Mouse (Mus musculus): ENCODE measurements at regions not wholly inside any gene's neighbourhood (a gene's known extent, or its start where the extent isn't known, plus 50 kb on each side); places are given as distances from the start of the nearest gene placed in this dataset.

GRCm38 (mm10) chr15:36347333-36347845, 660.2 kb downstream of the Zfp706 start:
- DNase-seq (ENCODE audit: low read depth) = no peak

DNA sequence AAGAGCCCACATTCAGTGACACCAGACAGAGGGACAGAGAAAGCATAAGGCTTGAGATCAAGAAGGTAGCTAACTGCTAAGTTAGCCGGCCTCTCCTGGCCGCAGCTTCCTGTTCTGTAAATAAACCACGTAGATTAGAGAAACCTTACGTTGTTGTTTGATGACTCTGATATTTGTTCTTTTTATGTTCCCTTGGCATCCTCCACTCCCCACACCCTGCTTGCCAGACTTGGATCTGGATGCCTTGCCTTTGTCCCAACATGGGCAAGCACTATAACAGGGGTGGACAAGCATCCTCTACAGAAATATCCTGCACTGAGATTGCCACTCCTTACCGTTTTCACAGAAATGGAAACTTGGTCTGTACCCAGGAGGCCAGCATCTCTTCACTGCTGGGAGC, 661.4 kb downstream of the Zfp706 start:
- peak; percentile 17 for DNase-seq (ENCODE audit: low read depth)

DNA sequence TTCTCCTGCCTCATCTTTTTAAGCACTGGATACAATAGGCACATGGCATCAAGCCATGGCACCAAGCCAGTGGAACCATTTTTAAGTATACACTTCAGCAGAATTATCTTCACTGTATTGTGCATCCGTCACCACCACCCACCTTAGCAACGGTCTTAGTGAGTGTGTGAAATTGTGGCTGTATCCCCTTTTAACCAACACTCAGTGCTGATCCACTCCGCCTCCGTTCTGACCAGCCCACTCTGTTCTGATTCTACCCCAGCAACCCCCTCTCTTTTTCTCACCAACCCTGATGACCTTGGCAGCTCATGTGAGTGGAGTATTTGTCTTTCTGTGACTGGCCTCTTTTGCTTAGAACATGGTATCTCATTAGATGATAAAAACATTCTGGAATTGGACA, 662.2 kb downstream of the Zfp706 start:
- no peak for DNase-seq (ENCODE audit: low read depth)

GRCm38 (mm10) chr15:36339971-36340550, 667.5 kb downstream of the Zfp706 start:
- DNase-seq (ENCODE audit: low read depth) = no peak

- DNase-seq (ENCODE audit: low read depth) = no peak
Observed at GRCm38 (mm10) chr15:36338766-36339165, 668.8 kb downstream of the Zfp706 start.

- no peak for DNase-seq (ENCODE audit: low read depth)
Observed at GRCm38 (mm10) chr15:36336857-36337256, 670.7 kb downstream of the Zfp706 start.

DNA sequence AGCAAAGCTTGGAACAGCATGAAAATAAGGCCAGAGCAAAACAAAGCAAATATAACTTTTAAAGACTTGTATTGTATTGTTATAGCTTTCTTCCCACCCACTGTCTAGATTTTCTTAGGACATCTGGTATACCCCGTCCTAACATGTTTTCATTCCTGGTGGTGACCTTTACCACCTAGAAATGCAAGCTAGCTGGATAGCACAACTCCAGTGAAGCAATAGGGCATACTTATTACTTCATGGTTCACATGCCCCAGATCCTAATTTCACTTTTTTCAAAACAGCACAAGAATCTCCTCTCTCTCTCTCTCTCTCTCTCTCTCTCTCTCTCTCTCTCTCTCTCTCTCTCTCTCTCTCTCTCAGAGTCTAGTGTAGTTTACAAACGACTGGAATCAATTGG, 672.5 kb downstream of the Zfp706 start:
- DNase-seq (ENCODE audit: low read depth) = no peak

GRCm38 (mm10) chr15:36334436-36335113, 673.0 kb downstream of the Zfp706 start:
- peak; percentile 59 for DNase-seq (ENCODE audit: low read depth)

GRCm38 (mm10) chr15:36333857-36334256, 673.7 kb downstream of the Zfp706 start:
- no peak for DNase-seq (ENCODE audit: low read depth)

- no peak for DNase-seq (ENCODE audit: low read depth)
Observed at GRCm38 (mm10) chr15:36333265-36333664, 674.3 kb downstream of the Zfp706 start.
